Mouse (Mus musculus): Measurements from ENCODE around the gene Pax8. TPM values are rescaled to one million over a fixed set of nuclear protein-coding genes. Genes with fewer than 3 reads are reported as not detected.

Pax8 gene
- polyA plus RNA-seq, 1 experiment from 2014 or later: not detected

DNA sequence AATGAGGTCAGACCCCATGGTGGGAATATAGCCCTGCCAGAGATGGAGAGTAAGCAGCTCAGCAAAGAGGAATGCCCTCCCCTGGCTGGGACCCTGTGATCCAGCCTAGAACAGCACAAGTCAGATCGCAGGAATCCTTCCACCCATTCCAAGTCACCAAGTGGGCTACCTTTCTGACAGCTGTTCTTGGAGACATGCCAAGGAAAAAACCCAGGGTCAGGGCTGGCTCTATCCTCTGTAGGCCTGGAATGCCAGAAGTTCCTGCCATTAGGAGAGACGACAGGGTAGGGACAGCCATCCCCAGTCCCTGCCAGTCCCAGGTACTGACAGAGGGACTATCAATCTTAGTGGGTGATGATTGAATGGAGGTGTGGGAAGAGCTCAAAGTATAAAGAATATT, 4.5 kb upstream of the Pax8 start:
- no peaks in the 10 kb centered on the region for H3K36me3 ChIP-seq
- H3K27me3 ChIP-seq: peaks cover 38% of the 10 kb centered on the region
- ATAC-seq (replicated peaks; ENCODE audit: insufficient number of reproducible peaks, insufficient read depth, low FRiP score, low read depth): no peak
- H3K4me3 ChIP-seq: no peak overlapping the region
- no peak overlapping the region for H3K9ac ChIP-seq
- H3K4me2 ChIP-seq: no peak overlapping the region
- no peaks in the 10 kb centered on the region for H3K9me3 ChIP-seq (replicated peaks)
- H3K27ac ChIP-seq: no peak overlapping the region
- no peaks in the 10 kb centered on the region for H3K4me1 ChIP-seq (replicated peaks)
- WGBS: 25% methylated on average over 2 of the region's 2 CpGs

DNA sequence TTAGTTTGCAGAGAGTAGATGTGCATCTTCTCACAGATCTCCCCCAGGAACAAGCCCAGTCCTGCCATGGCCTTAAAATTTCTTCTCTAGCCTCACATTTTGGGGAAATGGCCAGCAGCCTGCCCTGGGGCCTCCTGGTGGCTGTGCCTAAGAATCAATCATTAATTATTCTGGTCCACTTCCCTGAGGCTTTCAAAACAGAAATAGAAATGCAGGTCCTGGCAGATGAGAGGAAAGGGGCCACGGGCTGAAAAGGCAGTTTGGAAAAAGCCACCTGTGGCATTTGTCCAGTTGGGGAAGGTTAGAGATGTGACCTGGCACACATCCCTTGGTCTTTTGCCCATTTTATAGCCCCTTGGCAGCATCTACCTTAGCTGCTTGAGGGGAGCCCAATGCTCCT, 3.8 kb upstream of the Pax8 start:
- peaks cover 46% of the 10 kb centered on the region for H3K27me3 ChIP-seq
- no peak overlapping the region for H3K4me2 ChIP-seq
- no peak overlapping the region for H3K4me3 ChIP-seq
- H3K27ac ChIP-seq: no peak overlapping the region
- no peaks in the 10 kb centered on the region for H3K9me3 ChIP-seq (replicated peaks)
- 26% methylated on average over 1 of the region's 1 CpGs for WGBS
- no peak overlapping the region for H3K9ac ChIP-seq
- no peaks in the 10 kb centered on the region for H3K36me3 ChIP-seq
- peaks cover 3% of the 10 kb centered on the region for H3K4me1 ChIP-seq (replicated peaks)
- no peak for ATAC-seq (replicated peaks; ENCODE audit: insufficient number of reproducible peaks, insufficient read depth, low FRiP score, low read depth)

DNA sequence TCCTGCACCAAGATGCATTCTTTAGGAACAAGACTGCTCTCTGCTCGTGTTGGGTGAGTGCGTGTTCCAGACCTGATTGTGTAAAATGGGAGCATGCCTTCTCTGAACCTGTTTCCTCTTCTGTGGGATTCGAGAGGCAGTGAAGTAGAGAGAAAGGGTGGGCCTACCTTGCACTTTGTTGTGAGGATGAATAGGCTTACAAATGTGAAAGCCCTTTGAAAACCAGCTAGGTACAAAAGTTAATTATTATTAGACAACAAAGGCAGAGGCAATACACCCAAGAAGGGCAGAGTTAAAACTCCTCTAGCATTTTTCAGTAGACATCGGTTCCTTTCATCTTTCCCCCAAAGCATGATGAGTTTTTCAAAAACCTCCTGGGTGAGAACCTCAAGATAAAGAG, 3.2 kb upstream of the Pax8 start:
- ATAC-seq (replicated peaks; ENCODE audit: insufficient number of reproducible peaks, insufficient read depth, low FRiP score, low read depth): no peak

DNA sequence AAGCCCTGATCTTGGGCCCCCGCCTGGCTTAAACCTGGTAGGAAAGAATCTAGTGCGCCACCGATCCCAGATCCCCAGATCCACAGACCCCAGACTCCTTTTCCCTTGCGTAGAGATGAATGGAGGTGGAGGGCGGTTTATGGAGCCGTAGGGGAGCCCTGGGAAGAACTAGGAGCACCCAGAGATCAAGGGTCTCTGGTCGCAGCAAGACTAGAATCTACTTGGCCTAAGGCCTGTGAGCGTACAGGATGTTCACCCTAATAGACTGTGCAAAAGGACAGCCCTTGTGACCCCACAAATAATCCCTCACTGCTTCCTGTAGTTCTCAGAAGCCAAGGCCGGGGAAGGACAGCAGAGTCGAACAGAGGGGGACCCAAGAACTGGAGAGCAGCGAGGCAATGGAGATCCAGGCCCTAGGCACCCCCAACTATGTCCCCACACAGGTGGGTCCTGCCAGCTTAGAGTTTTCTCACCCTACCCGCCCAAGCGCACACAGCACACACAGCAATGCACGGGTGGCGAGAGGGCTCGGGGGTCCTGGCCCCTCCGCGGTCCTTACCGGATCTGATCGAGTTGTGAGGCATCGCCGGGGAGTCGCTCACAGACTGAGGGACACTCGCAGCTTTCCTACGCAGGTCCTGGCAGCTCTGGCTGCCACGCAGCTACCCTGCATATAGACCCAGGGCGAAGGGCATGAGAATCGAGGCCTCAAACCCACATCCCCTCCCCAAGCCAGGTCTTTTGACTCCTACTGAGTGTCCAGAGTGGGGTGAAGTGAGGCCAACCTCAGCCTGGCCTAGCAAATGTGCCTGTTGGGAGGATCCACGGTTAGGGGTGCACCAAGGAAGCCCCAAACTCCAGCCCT, 653 bp downstream of the Pax8 start:
- Histone ChIP-seq H3K9ac (no peak overlapping the region), H3K4me3 (peak overlapping the region; percentile 32), H3K36me3 (no peaks in the 10 kb centered on the region), H3K27me3 (peaks cover 82% of the 10 kb centered on the region), H3K9me3 (replicated peaks) (no peaks in the 10 kb centered on the region), H3K27ac (no peak overlapping the region), H3K4me2 (peak overlapping the region; percentile 52), H3K4me1 (replicated peaks) (peaks cover 9% of the 10 kb centered on the region)
- WGBS: 17% methylated on average over 29 of the region's 29 CpGs
- ATAC-seq (replicated peaks; ENCODE audit: insufficient number of reproducible peaks, insufficient read depth, low FRiP score, low read depth): no peak

More for the DNA sequence above, 3.2 kb upstream of the Pax8 start:
- no peak overlapping the region for H3K9ac ChIP-seq
- peaks cover 51% of the 10 kb centered on the region for H3K27me3 ChIP-seq
- no peak overlapping the region for H3K27ac ChIP-seq
- H3K4me2 ChIP-seq: no peak overlapping the region
- no peaks in the 10 kb centered on the region for H3K36me3 ChIP-seq
- H3K9me3 ChIP-seq (replicated peaks): no peaks in the 10 kb centered on the region
- WGBS: 69% methylated on average over 4 of the region's 4 CpGs
- H3K4me1 ChIP-seq (replicated peaks): peaks cover 8% of the 10 kb centered on the region
- no peak overlapping the region for H3K4me3 ChIP-seq

DNA sequence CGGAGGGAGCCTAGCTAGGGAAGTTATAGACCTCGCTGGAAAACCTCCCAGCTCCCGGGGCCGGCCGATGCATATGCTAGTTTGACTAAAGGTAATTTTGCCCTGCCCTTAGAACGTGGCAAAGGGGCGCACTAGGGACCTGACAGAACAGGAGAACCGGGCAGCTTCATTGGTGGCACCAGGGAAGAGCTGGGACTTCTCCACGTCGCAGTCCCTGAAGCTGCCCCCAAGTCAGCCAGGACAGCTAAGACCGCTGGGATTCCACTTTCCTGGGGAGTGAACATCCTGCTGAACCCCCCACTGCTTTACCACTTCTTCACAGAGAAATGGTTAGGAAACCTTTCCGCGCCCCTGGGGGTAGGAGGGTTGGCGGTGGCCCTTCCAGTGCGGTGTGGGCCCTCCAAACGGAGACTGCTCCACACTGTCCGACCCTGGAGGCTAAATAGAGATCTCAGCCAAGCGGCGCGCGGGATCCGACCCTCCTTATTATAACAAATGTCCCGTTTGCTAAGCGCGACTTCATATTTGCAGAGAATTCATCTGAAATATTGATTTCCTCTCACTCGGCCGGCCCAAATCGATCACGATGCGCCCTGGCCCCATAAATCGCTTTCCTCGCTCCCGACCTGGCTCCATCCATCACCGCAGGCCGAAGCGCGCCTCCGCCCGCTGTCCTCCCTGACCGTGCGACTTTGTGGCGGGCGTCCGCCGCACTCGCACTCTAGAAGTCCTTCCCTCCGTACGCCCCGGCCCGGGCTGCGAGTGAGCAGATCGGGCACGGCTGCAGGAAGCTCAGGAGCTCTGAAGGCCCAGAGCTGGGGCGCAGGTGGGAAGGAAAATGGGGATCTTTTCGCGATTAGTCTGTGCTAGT, 1.5 kb downstream of the Pax8 start:
- Histone ChIP-seq H3K27ac (no peak overlapping the region), H3K9me3 (replicated peaks) (no peaks in the 10 kb centered on the region), H3K4me3 (peak overlapping the region; percentile 32), H3K36me3 (no peaks in the 10 kb centered on the region), H3K27me3 (peaks cover 86% of the 10 kb centered on the region), H3K9ac (no peak overlapping the region), H3K4me2 (peak overlapping the region; percentile 52), H3K4me1 (replicated peaks) (peaks cover 9% of the 10 kb centered on the region)
- ATAC-seq (replicated peaks; ENCODE audit: insufficient number of reproducible peaks, insufficient read depth, low FRiP score, low read depth): no peak
- WGBS: 1% methylated on average over 56 of the region's 56 CpGs

DNA sequence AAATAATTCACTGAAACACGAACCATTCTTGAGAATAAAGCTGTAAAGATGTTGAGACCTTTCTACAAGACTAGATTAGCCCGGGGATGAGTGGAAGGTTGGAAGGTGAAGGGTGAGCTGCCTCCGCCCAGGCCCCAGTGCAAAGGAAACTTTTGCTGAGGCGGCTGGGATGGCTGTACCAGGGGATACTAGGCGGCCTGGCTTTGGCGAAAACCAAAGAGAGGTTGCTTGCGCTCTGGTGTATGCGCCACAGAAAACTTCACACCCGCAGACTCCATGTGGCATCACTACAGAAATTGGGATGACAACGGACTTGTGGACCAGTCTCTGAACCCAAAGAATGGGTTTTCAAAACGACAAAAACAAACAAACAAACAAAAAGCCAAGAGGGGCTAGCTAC, 2.7 kb downstream of the Pax8 start:
- no peak for ATAC-seq (replicated peaks; ENCODE audit: insufficient number of reproducible peaks, insufficient read depth, low FRiP score, low read depth)
- Histone ChIP-seq H3K9me3 (replicated peaks) (no peaks in the 10 kb centered on the region), H3K9ac (no peak overlapping the region), H3K36me3 (no peaks in the 10 kb centered on the region), H3K4me2 (no peak overlapping the region), H3K27ac (no peak overlapping the region), H3K4me1 (replicated peaks) (peaks cover 9% of the 10 kb centered on the region), H3K4me3 (no peak overlapping the region), H3K27me3 (peaks cover 88% of the 10 kb centered on the region)
- 3% methylated on average over 11 of the region's 11 CpGs for WGBS

DNA sequence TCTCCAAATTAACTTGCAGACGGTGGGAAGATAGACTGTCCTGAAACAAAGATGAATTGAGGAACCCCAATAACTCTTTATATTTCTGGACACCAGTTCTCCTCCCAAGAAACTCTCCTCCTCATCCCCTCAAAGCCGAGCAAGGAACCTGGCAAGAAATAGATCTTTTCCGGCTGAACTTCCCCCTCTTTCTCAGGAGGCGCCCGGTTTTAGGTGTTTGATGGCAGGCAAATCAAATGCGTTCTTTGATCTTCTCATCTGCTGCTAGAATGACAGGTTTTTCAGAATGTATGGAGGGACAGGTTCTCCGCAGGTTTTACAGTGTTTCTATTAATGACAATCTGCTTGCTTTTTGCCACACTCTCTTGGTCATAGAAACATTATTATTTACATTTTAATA, 3.3 kb downstream of the Pax8 start:
- ATAC-seq (replicated peaks; ENCODE audit: insufficient number of reproducible peaks, insufficient read depth, low FRiP score, low read depth): no peak
- H3K27me3 ChIP-seq: peaks cover 89% of the 10 kb centered on the region
- WGBS: 7% methylated on average over 7 of the region's 7 CpGs
- no peak overlapping the region for H3K9ac ChIP-seq
- H3K4me3 ChIP-seq: no peak overlapping the region
- H3K36me3 ChIP-seq: no peaks in the 10 kb centered on the region
- no peak overlapping the region for H3K27ac ChIP-seq
- peaks cover 9% of the 10 kb centered on the region for H3K4me1 ChIP-seq (replicated peaks)
- H3K4me2 ChIP-seq: no peak overlapping the region
- H3K9me3 ChIP-seq (replicated peaks): no peaks in the 10 kb centered on the region

DNA sequence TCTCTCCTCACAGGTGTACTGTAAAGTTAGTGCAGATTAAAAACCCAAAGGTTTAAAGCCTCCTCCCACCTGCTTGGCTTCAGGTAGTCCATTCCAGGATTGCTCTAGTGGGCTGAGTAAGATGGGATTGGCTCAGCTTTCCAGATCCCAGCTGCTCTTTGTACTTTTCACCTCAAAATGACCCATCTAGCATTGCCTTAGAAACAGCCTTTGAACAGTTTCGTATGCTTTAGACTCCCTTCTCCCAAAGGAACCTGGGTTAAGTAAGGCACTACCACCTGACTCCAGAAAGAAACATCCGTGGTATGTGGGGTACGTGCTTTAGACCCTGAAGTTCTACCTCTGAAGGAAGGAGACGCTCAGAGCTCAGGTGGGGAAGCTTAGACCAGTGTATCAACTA, 6.3 kb downstream of the Pax8 start:
- Histone ChIP-seq H3K4me3 (no peak overlapping the region), H3K9ac (no peak overlapping the region), H3K27me3 (peaks cover 66% of the 10 kb centered on the region), H3K4me2 (no peak overlapping the region), H3K4me1 (replicated peaks) (peaks cover 5% of the 10 kb centered on the region), H3K36me3 (no peaks in the 10 kb centered on the region), H3K9me3 (replicated peaks) (no peaks in the 10 kb centered on the region), H3K27ac (no peak overlapping the region)
- ATAC-seq (replicated peaks; ENCODE audit: insufficient number of reproducible peaks, insufficient read depth, low FRiP score, low read depth): no peak
- 46% methylated on average over 4 of the region's 4 CpGs for whole genome bisulfite sequencing

DNA sequence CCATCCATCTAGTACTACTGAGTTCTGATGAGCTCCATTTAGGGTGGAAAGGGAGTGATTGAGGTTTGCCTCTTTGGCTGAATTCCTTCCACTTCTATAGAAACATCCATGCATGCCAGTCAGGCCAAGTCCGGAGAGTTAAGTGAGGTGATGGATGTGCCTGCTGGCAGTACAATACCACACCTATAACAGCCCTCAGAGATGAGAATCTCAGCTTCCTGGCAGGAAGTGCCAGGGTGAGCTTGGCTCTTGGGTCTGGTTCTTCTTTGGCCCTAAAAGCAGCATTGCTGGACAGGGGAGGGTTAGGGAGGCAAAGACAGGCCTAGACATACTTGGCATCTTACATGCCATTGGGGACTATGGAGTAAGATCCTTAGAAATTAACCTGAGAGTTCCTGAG, 7.0 kb downstream of the Pax8 start:
- Histone ChIP-seq H3K4me3 (no peak overlapping the region), H3K9me3 (replicated peaks) (no peaks in the 10 kb centered on the region), H3K4me2 (no peak overlapping the region), H3K4me1 (replicated peaks) (no peaks in the 10 kb centered on the region; the same call in 1 of the 2 replicates), H3K36me3 (no peaks in the 10 kb centered on the region), H3K9ac (no peak overlapping the region), H3K27ac (no peak overlapping the region), H3K27me3 (peaks cover 60% of the 10 kb centered on the region)
- 70% methylated on average over 1 of the region's 1 CpGs for WGBS
- no peak for ATAC-seq (replicated peaks; ENCODE audit: insufficient number of reproducible peaks, insufficient read depth, low FRiP score, low read depth)

DNA sequence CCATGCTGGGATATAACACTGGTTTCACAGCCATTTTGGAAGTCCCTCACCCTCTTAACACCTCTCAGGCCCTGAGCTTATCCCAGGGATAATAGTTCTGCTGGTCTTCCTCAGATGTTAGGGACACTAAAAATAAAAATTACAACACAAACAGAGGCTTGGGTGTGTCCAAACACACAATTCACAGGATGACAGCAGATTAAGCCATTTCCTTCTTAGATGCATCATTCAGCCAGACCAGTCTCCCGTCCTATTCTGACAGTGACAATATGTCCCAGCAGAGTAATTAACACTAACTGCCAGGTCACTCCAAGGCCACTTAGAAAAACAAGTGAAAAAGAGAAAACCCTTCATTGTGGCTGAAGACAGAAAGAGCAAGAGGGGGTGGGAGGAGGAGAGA, 8.2 kb downstream of the Pax8 start:
- Histone ChIP-seq H3K36me3 (no peaks in the 10 kb centered on the region), H3K4me2 (no peak overlapping the region), H3K27ac (no peak overlapping the region), H3K9ac (no peak overlapping the region), H3K4me1 (replicated peaks) (no peaks in the 10 kb centered on the region), H3K4me3 (no peak overlapping the region), H3K27me3 (peaks cover 48% of the 10 kb centered on the region), H3K9me3 (replicated peaks) (no peaks in the 10 kb centered on the region)
- 5% methylated on average over 1 of the region's 1 CpGs for WGBS
- ATAC-seq (replicated peaks; ENCODE audit: insufficient number of reproducible peaks, insufficient read depth, low FRiP score, low read depth): no peak

DNA sequence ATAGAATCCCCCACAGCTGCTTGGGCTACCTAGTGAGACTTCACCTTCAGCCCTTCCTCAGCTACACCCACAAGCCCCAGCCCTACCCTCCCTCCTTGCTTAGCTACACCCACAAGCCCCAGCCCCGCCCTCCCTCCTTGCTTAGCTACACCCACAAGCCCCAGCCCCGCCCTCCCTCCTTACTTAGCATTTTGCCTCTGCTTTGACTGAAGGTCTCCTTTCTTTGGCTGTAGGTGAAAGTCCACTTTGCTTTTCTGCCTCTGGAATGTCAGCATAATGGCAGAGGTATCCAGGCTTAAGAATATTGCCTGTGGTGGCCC, 14.6 kb downstream of the Pax8 start:
- Histone ChIP-seq H3K27me3 (peaks cover 8% of the 10 kb centered on the region), H3K27ac (no peak overlapping the region), H3K9me3 (replicated peaks) (no peaks in the 10 kb centered on the region), H3K4me3 (no peak overlapping the region), H3K4me1 (replicated peaks) (no peaks in the 10 kb centered on the region), H3K4me2 (no peak overlapping the region), H3K36me3 (no peaks in the 10 kb centered on the region), H3K9ac (no peak overlapping the region)
- ATAC-seq (replicated peaks; ENCODE audit: insufficient number of reproducible peaks, insufficient read depth, low FRiP score, low read depth): no peak
- WGBS: 17% methylated on average over 2 of the region's 2 CpGs

Data from heart, embryonic 15.5 days (tissue).